Mouse (Mus musculus): ENCODE data around the gene Igsf9. TPM values are rescaled to one million over a fixed set of nuclear protein-coding genes. Genes with fewer than 3 reads are reported as not detected.
A peak's percentile ranks its signal among the peaks of the same experiment; 100 is the strongest.

The Igsf9 gene
- polyA plus RNA-seq, 1 experiment from 2014 or later, result 69.7 TPM

GRCm38 (mm10) chr1:172450848-172451470 is 30.6 kb upstream of the Igsf9 start:
- no peak overlapping the region; the same call in 1 of the 2 replicates for H3K27ac ChIP-seq
- H3K4me2 ChIP-seq, result peak overlapping the region; percentile 37
- 25% methylated on average over 17 of the region's 17 CpGs for WGBS
- H3K36me3 ChIP-seq, result no peaks in the 10 kb centered on the region
- ATAC-seq (ENCODE audit: insufficient number of reproducible peaks, insufficient read depth, low FRiP score, low TSS enrichment, low read depth), result peak; percentile 41; the same call in 1 of the 2 replicates
- H3K27me3 ChIP-seq, result no peaks in the 10 kb centered on the region
- H3K4me1 ChIP-seq (replicated peaks), result no peaks in the 10 kb centered on the region; the same call in none of the 2 replicates
- H3K9ac ChIP-seq (replicated peaks), result no peak overlapping the region
- no peaks in the 10 kb centered on the region for H3K9me3 ChIP-seq
- H3K4me3 ChIP-seq (replicated peaks), result no peak overlapping the region

GRCm38 (mm10) chr1:172452911-172453310 is 28.7 kb upstream of the Igsf9 start:
- Histone ChIP-seq H3K4me2 (no peak overlapping the region), H3K27ac (no peak overlapping the region), H3K4me3 (replicated peaks) (no peak overlapping the region), H3K9ac (replicated peaks) (no peak overlapping the region), H3K4me1 (replicated peaks) (no peaks in the 10 kb centered on the region; the same call in none of the 2 replicates), H3K36me3 (no peaks in the 10 kb centered on the region), H3K9me3 (no peaks in the 10 kb centered on the region), H3K27me3 (no peaks in the 10 kb centered on the region)
- no peak for ATAC-seq (ENCODE audit: insufficient number of reproducible peaks, insufficient read depth, low FRiP score, low TSS enrichment, low read depth)
- WGBS, result 82% methylated on average over 2 of the region's 2 CpGs

- H3K4me1 ChIP-seq (replicated peaks), result no peaks in the 10 kb centered on the region; the same call in none of the 2 replicates
- no peak overlapping the region for H3K4me3 ChIP-seq (replicated peaks)
- H3K27ac ChIP-seq, result no peak overlapping the region
- 81% methylated on average over 2 of the region's 2 CpGs for WGBS
- no peaks in the 10 kb centered on the region for H3K27me3 ChIP-seq
- ATAC-seq (ENCODE audit: insufficient number of reproducible peaks, insufficient read depth, low FRiP score, low TSS enrichment, low read depth), result no peak
- no peaks in the 10 kb centered on the region for H3K9me3 ChIP-seq
- no peak overlapping the region for H3K4me2 ChIP-seq
- H3K9ac ChIP-seq (replicated peaks), result no peak overlapping the region
- no peaks in the 10 kb centered on the region for H3K36me3 ChIP-seq
Measured at GRCm38 (mm10) chr1:172453810-172454209, 27.8 kb upstream of the Igsf9 start.

GRCm38 (mm10) chr1:172455416-172455815 is 26.2 kb upstream of the Igsf9 start:
- no peak overlapping the region for H3K9ac ChIP-seq (replicated peaks)
- WGBS, result 32% methylated on average over 4 of the region's 4 CpGs
- H3K27ac ChIP-seq, result no peak overlapping the region
- ATAC-seq (ENCODE audit: insufficient number of reproducible peaks, insufficient read depth, low FRiP score, low TSS enrichment, low read depth), result no peak
- no peak overlapping the region for H3K4me3 ChIP-seq (replicated peaks)
- no peaks in the 10 kb centered on the region for H3K27me3 ChIP-seq
- no peaks in the 10 kb centered on the region for H3K36me3 ChIP-seq
- no peaks in the 10 kb centered on the region for H3K9me3 ChIP-seq
- H3K4me2 ChIP-seq, result no peak overlapping the region
- no peaks in the 10 kb centered on the region; the same call in 1 of the 2 replicates for H3K4me1 ChIP-seq (replicated peaks)

GRCm38 (mm10) chr1:172456001-172456677 is 25.4 kb upstream of the Igsf9 start:
- H3K4me1 ChIP-seq (replicated peaks), result no peaks in the 10 kb centered on the region; the same call in 1 of the 2 replicates
- no peak overlapping the region for H3K4me3 ChIP-seq (replicated peaks)
- 68% methylated on average over 7 of the region's 7 CpGs for WGBS
- no peaks in the 10 kb centered on the region for H3K9me3 ChIP-seq
- no peak overlapping the region for H3K4me2 ChIP-seq
- no peak overlapping the region for H3K9ac ChIP-seq (replicated peaks)
- H3K27me3 ChIP-seq, result no peaks in the 10 kb centered on the region
- no peaks in the 10 kb centered on the region for H3K36me3 ChIP-seq
- no peak for ATAC-seq (ENCODE audit: insufficient number of reproducible peaks, insufficient read depth, low FRiP score, low TSS enrichment, low read depth)
- H3K27ac ChIP-seq, result no peak overlapping the region

GRCm38 (mm10) chr1:172457196-172457595 is 24.4 kb upstream of the Igsf9 start:
- Histone ChIP-seq H3K9me3 (no peaks in the 10 kb centered on the region), H3K27me3 (no peaks in the 10 kb centered on the region), H3K36me3 (no peaks in the 10 kb centered on the region), H3K27ac (no peak overlapping the region), H3K9ac (replicated peaks) (no peak overlapping the region), H3K4me3 (replicated peaks) (no peak overlapping the region), H3K4me2 (no peak overlapping the region), H3K4me1 (replicated peaks) (no peaks in the 10 kb centered on the region)
- ATAC-seq (ENCODE audit: insufficient number of reproducible peaks, insufficient read depth, low FRiP score, low TSS enrichment, low read depth), result no peak
- 92% methylated on average over 3 of the region's 3 CpGs for WGBS

GRCm38 (mm10) chr1:172458041-172458440 is 23.5 kb upstream of the Igsf9 start:
- H3K27ac ChIP-seq, result no peak overlapping the region
- no peak for ATAC-seq (ENCODE audit: insufficient number of reproducible peaks, insufficient read depth, low FRiP score, low TSS enrichment, low read depth)
- H3K9ac ChIP-seq (replicated peaks), result no peak overlapping the region
- no peaks in the 10 kb centered on the region for H3K9me3 ChIP-seq
- WGBS, result 77% methylated on average over 3 of the region's 3 CpGs
- H3K4me1 ChIP-seq (replicated peaks), result no peaks in the 10 kb centered on the region
- H3K4me2 ChIP-seq, result no peak overlapping the region
- H3K4me3 ChIP-seq (replicated peaks), result no peak overlapping the region
- H3K36me3 ChIP-seq, result no peaks in the 10 kb centered on the region
- no peaks in the 10 kb centered on the region for H3K27me3 ChIP-seq

- no peak for ATAC-seq (ENCODE audit: insufficient number of reproducible peaks, insufficient read depth, low FRiP score, low TSS enrichment, low read depth)
- Histone ChIP-seq H3K27ac (no peak overlapping the region), H3K9me3 (no peaks in the 10 kb centered on the region), H3K36me3 (no peaks in the 10 kb centered on the region), H3K4me3 (replicated peaks) (no peak overlapping the region), H3K4me1 (replicated peaks) (no peaks in the 10 kb centered on the region), H3K9ac (replicated peaks) (no peak overlapping the region), H3K27me3 (no peaks in the 10 kb centered on the region), H3K4me2 (no peak overlapping the region)
- 65% methylated on average over 2 of the region's 2 CpGs for WGBS
Measured at GRCm38 (mm10) chr1:172461602-172462001, 20.0 kb upstream of the Igsf9 start.

GRCm38 (mm10) chr1:172462534-172462933 is 19.1 kb upstream of the Igsf9 start:
- Histone ChIP-seq H3K4me1 (replicated peaks) (no peaks in the 10 kb centered on the region), H3K27me3 (no peaks in the 10 kb centered on the region), H3K9me3 (no peaks in the 10 kb centered on the region), H3K4me3 (replicated peaks) (no peak overlapping the region), H3K9ac (replicated peaks) (no peak overlapping the region), H3K36me3 (no peaks in the 10 kb centered on the region), H3K27ac (no peak overlapping the region), H3K4me2 (no peak overlapping the region)
- 84% methylated on average over 3 of the region's 3 CpGs for whole genome bisulfite sequencing
- no peak for ATAC-seq (ENCODE audit: insufficient number of reproducible peaks, insufficient read depth, low FRiP score, low TSS enrichment, low read depth)

- H3K36me3 ChIP-seq, result no peaks in the 10 kb centered on the region
- WGBS, result 84% methylated on average over 16 of the region's 16 CpGs
- no peak for ATAC-seq (ENCODE audit: insufficient number of reproducible peaks, insufficient read depth, low FRiP score, low TSS enrichment, low read depth)
Measured at GRCm38 (mm10) chr1:172463387-172464333, 17.9 kb upstream of the Igsf9 start.

GRCm38 (mm10) chr1:172468301-172468877 is 13.2 kb upstream of the Igsf9 start:
- H3K9ac ChIP-seq (replicated peaks), result no peak overlapping the region
- H3K27ac ChIP-seq, result no peak overlapping the region
- no peaks in the 10 kb centered on the region for H3K9me3 ChIP-seq
- no peak for ATAC-seq (ENCODE audit: insufficient number of reproducible peaks, insufficient read depth, low FRiP score, low TSS enrichment, low read depth)
- no peak overlapping the region for H3K4me2 ChIP-seq
- no peaks in the 10 kb centered on the region; the same call in 1 of the 2 replicates for H3K4me1 ChIP-seq (replicated peaks)
- WGBS, result 81% methylated on average over 11 of the region's 11 CpGs
- H3K36me3 ChIP-seq, result no peaks in the 10 kb centered on the region
- no peak overlapping the region for H3K4me3 ChIP-seq (replicated peaks)
- H3K27me3 ChIP-seq, result no peaks in the 10 kb centered on the region

More at GRCm38 (mm10) chr1:172463387-172464333, 17.9 kb upstream of the Igsf9 start:
- no peak overlapping the region for H3K4me3 ChIP-seq (replicated peaks)
- H3K4me2 ChIP-seq, result no peak overlapping the region
- H3K9ac ChIP-seq (replicated peaks), result no peak overlapping the region
- H3K9me3 ChIP-seq, result no peaks in the 10 kb centered on the region
- H3K27ac ChIP-seq, result no peak overlapping the region
- H3K4me1 ChIP-seq (replicated peaks), result no peaks in the 10 kb centered on the region; the same call in 1 of the 2 replicates
- H3K27me3 ChIP-seq, result no peaks in the 10 kb centered on the region
